Mouse (Mus musculus) gastrocnemius, adult 8-10 months (tissue): ENCODE measurements around the gene Fhl5. TPM values are rescaled to one million over a fixed set of nuclear protein-coding genes. Genes with fewer than 3 reads are reported as not detected.
A peak's percentile ranks its signal among the peaks of the same experiment; 100 is the strongest.
"Not testable (repeated sequence)": the region's sequence is repeated elsewhere in the genome, so short reads cannot be mapped to it uniquely, and the experiment has no call there.

ENCODE experiments used
- DNase-seq, 2 experiments: peaks; one replicate each; pipeline ENCODE4 v3.0.0; 2022; ENCODE audit warnings: low spot score in 2 of 2
- total RNA-seq, 4 experiments: library from RNA; stranded (reverse); gene quantifications; 2 replicates each; pipeline ENCODE4 v1.2.4; 2022

The Fhl5 gene
- total RNA-seq = 1 to 10 TPM; 5.4 to 7.3 (median 6.4) TPM

- no peak for DNase-seq
These were observed at the start of gene Fhl5 for GRCm38 (mm10) chr4:25242776-25243175. Gene Fhl5, minus strand, starts transcription at chr4:25242876.

GRCm38 (mm10) chr4:25285002-25285401 is 42.3 kb upstream of the Fhl5 start:
- DNase-seq = not testable (repeated sequence)

GRCm38 (mm10) chr4:25281671-25282038 is 39.0 kb upstream of the Fhl5 start, which contains the start of gene Ufl1:
Gene Ufl1, minus strand, starts transcription at chr4:25281821.
- DNase-seq = peak; percentile 91 to 93

- no peak for DNase-seq
These were observed 38.4 kb upstream of the Fhl5 start for GRCm38 (mm10) chr4:25280938-25281670.

GRCm38 (mm10) chr4:25272861-25273627 is 30.4 kb upstream of the Fhl5 start:
- no peak for DNase-seq

- no peak for DNase-seq
These were observed 29.2 kb upstream of the Fhl5 start for GRCm38 (mm10) chr4:25271926-25272325.

- no peak for DNase-seq
These were observed 24.5 kb upstream of the Fhl5 start for GRCm38 (mm10) chr4:25267144-25267543.

GRCm38 (mm10) chr4:25257822-25258398 is 15.2 kb upstream of the Fhl5 start:
- no peak for DNase-seq

GRCm38 (mm10) chr4:25235663-25236062 is 7.0 kb downstream of the Fhl5 start:
- DNase-seq = not testable (repeated sequence)

- not testable (repeated sequence) for DNase-seq
These were observed 8.9 kb downstream of the Fhl5 start for GRCm38 (mm10) chr4:25233767-25234166.

- DNase-seq = no peak
These were observed 10.1 kb downstream of the Fhl5 start for GRCm38 (mm10) chr4:25232546-25232945.

GRCm38 (mm10) chr4:25227527-25227926 is 15.1 kb downstream of the Fhl5 start:
- no peak for DNase-seq

- DNase-seq = no peak
These were observed 20.7 kb downstream of the Fhl5 start for GRCm38 (mm10) chr4:25221927-25222326.

- no peak for DNase-seq
These were observed 29.2 kb downstream of the Fhl5 start for GRCm38 (mm10) chr4:25213451-25213850.

- no peak for DNase-seq
These were observed 36.5 kb downstream of the Fhl5 start for GRCm38 (mm10) chr4:25206166-25206565.

GRCm38 (mm10) chr4:25197310-25197709 is 45.4 kb downstream of the Fhl5 start:
- no peak for DNase-seq

GRCm38 (mm10) chr4:25179617-25180208 is 63.0 kb downstream of the Fhl5 start:
- DNase-seq = no peak

Other genes with a start within 250 kb of the Fhl5 start
- gene Ufl1, start 38.9 kb upstream of the Fhl5 start, total RNA-seq = 10 to 100 TPM; 28.4 to 40.3 (median 35.2) TPM